Mouse (Mus musculus) heart, adult 11 months (tissue): ENCODE results near the gene Tmem217.
"Not testable (repeated sequence)": the region's sequence is repeated elsewhere in the genome, so short reads cannot be mapped to it uniquely, and the experiment has no call there.

Source experiments
- DNase-seq: peaks from one replicate; pipeline ENCODE4 v3.0.0; 2022

Tmem217 gene

GRCm38 (mm10) chr17:29500802-29501469, 51.2 kb downstream of the Tmem217 start:
- no peak for DNase-seq

DNA sequence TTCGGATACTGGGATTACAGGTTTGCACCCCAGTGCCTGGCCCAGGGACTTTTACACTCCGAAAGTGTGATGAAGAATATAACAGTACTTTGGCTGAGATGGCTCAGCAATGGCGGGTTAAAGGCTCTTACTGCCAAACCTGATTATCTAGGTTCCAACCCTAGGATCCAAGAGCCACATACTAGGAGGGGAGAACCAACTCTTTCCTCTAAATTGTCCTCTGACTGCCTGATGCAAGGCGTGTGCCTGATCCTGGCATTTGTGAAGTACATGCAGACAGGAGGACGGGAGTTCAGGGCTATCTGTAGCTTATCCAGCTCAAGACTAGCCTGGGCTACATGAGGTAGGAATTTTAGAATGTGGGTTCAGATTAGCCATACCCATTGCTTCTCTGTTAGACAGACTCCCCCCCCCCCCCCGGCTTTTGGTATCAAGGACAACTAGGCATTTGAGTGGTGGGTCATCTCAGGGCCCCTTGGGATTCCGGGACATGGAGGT, 51.9 kb downstream of the Tmem217 start:
- DNase-seq: no peak

GRCm38 (mm10) chr17:29499511-29499910, 52.7 kb downstream of the Tmem217 start:
- DNase-seq: no peak

GRCm38 (mm10) chr17:29498952-29499351, 53.2 kb downstream of the Tmem217 start:
- DNase-seq: not testable (repeated sequence)

GRCm38 (mm10) chr17:29498028-29498427, 54.2 kb downstream of the Tmem217 start:
- peak; percentile 97 for DNase-seq

DNA sequence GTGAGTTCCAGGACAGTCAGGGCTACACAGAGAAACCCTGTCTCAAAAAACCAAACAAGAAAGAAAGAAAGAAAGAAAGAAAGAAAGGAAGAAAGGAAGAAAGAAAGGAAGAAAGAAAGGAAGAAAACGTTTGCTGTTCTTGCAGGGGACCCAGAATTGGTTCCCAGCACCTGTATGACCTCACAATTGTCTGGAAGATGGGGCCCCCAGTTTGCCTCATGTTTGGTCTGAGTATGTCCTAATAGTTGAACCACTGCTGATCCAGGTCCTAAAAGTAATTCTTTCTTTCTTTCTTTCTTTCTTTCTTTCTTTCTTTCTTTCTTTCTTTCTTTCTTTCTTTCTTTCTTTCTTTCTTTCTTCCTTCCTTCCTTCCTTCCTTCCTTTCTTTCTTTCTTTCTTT, 54.7 kb downstream of the Tmem217 start:
- not testable (repeated sequence) for DNase-seq

- DNase-seq: no peak
These were observed 55.2 kb downstream of the Tmem217 start for GRCm38 (mm10) chr17:29497071-29497354.

GRCm38 (mm10) chr17:29496211-29497070, 55.7 kb downstream of the Tmem217 start:
- no peak for DNase-seq

GRCm38 (mm10) chr17:29494732-29495076, 57.5 kb downstream of the Tmem217 start:
- no peak for DNase-seq

DNA sequence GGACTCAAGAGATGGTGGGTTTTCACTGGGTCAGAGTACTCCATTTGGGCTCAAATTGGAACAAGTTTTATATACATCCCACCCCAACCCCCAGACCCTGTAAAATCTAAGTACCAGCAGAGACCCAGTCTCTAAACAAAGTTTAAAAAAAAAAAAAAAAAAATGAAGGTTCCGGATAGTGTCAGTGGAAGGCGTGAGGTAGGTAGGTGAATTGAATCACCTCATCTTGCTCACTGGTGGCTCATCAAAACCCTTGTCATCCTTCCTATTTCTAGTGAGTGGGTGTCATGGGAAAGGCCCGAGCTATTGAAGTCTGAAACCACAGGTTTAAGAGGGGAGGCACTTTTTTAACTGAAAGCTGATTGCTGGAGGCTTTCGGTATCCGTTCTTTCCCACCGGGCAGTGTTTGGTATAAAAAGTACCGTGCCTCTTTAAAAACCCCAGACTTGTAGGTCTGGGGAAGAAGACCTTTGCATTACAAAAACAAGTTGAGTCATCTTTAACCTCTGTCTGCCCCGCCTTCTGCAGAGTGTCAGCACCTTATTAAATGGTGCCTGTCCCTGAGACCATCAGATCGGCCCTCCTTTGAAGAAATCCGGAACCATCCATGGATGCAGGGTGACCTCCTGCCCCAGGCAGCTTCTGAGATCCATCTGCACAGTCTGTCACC, 58.0 kb downstream of the Tmem217 start:
- DNase-seq: no peak

DNA sequence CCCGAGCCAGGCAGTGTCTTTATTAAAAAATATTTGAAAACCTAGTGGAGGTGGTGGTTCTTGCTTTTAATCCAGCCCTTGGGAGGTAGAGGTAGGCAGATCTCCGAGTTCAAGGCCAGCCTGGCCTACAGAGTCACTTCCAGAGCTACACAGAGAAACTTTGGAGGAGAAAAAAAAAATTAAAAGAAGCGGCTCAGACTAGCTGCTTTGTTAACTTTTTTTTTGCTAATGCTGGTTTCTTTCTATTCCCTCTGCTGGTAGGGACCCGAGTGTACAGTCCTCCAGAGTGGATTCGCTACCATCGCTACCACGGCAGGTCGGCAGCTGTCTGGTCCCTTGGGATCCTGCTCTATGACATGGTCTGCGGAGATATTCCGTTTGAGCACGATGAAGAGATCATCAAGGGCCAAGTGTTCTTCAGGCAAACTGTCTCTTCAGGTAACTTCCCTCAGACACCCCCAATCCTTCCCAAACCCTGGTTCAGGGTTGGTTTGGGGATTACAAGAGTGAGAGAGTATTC, 58.7 kb downstream of the Tmem217 start:
- no peak for DNase-seq

GRCm38 (mm10) chr17:29492269-29493191, 59.7 kb downstream of the Tmem217 start:
- peak; percentile 97 for DNase-seq

DNA sequence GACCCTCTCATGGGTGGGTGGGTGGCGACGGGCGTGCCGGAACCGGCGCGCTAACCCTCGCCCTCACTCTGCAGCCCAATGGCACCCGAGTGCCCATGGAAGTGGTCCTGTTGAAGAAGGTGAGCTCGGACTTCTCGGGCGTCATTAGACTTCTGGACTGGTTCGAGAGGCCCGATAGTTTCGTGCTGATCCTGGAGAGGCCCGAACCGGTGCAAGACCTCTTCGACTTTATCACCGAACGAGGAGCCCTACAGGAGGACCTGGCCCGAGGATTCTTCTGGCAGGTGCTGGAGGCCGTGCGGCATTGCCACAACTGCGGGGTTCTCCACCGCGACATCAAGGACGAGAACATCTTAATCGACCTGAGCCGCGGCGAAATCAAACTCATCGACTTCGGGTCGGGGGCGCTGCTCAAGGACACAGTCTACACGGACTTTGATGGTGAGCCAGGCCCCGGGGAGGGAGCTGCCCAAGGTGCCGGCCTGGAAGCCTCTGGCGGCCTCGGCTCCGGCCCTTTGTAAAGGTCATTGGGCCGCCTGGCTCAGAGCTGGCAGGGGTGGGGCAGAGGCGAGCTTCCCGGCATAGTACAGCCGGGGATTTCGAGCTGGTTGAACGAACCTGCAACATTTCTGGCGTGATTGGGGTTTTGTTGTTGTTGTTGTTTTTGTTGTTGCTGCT, 60.5 kb downstream of the Tmem217 start:
- peak; percentile 97 for DNase-seq

GRCm38 (mm10) chr17:29490713-29491581, 61.2 kb downstream of the Tmem217 start, which contains the start of gene Pim1:
Gene Pim1, plus strand, starts transcription at chr17:29490753.
- DNase-seq: no peak

DNA sequence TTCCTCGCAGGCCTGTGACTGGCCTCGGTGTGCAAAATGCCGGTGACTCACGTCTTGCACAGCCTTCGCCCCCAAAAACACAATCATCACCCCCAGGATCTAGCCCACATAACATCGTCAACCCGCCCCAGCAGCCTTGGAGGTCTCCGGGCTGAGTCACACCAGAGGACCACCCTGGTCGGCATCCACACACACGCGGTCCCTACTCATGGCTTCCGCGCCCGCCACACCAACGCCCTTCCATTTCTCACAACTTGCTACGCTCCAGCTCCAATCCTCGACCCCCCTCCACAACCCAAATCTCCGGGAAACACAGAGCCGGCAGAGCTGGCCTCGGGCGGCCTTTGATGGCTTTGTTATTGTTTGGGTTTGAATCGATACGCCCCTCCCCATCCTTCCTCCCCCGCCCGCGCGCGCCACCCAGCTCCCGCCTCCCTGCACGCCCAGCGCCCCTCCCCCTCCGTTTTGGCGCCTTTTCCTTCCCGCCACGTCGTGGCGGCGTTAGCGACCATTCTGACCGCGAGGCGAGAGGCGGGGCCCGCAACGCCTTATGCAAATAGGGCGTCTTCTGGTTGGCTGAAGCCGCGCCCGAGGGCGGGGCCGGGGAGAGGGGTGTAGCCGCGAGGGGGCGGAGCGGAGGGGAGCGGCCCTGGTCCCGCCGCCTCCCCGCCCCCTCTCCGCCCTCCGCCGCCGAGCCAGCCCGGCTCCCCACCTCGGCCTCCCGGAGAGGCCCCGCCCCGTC, 62.0 kb downstream of the Tmem217 start:
- peak; percentile 100 for DNase-seq

DNA sequence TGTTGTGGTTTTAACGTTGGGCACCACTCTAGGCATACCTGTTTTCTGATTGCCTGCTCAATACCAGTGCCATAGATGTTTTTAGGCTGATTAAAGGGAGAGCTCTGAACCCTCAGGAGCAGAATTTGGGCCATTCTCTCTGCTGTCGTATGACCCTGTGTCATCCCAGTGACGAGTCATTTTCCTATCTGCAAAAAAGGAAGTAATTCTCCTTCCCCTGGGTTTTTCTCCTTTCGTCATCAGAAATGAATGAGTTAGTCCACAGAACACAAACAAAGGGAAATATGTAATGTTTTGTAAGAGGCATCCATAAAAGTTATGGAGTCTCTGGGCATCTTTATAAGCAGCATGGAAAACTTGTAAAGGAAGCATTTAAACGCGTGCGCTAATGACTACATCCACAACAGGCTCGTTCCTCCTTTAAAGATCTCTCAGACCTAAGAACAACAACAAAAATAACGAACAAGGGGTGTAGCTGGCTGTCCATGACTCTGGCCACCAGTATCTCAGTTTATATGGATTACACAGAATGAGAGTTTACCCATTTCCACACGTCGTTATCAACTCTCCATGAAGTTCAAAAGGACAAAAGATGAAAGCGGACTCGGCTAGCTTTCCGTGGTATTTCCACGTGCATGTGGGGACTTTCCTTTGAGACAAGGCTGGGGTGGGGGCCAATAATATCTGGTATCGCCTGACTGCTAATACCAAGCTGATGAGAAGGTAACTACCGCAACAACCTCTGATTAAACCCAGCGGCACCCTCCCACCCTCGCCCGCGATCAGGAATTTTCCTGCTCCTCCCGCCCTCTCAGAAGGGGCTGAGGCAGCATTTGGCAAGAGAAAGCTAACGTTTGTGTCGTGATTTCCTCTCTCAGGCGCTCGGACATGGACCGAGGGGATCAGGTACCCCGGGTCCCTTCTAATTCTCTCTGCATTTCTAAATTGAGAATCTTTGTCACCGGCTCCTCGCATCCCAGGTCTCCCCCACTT, 62.9 kb downstream of the Tmem217 start:
- peak; percentile 98 for DNase-seq

GRCm38 (mm10) chr17:29488257-29488977, 63.8 kb downstream of the Tmem217 start:
- DNase-seq: no peak
